Mouse (Mus musculus) embryonic facial prominence, embryonic 14.5 days (tissue): ENCODE measurements around the gene Ptpre. TPM values are rescaled to one million over a fixed set of nuclear protein-coding genes. Genes with fewer than 3 reads are reported as not detected.

Experiments
- ATAC-seq: fragments of 200-750 bp; cut with Nextera tagmentation; 2 replicates; pipeline ENCODE4 v1.8.0; 2017; ENCODE audit warnings: low read depth, moderate number of reproducible peaks, moderate TSS enrichment
- DNase-seq: peaks from one replicate; pipeline ENCODE4 v3.0.0-alpha.2; 2015; ENCODE audit warnings: low spot score
- H3K27ac ChIP-seq: fragments of 300-500 bp; sonication (generic); replicated peaks from 2 replicates; pipeline ENCODE4 v1.5.1; 2014; ENCODE audit warnings: low read depth, mild to moderate bottlenecking, low read length, moderate library complexity
- H3K27me3 ChIP-seq: fragments of 300-500 bp; sonication (generic); replicated peaks from 2 replicates; pipeline ENCODE4 v1.6.1; 2014; ENCODE audit warnings: low read length; ENCODE audit not compliant: control insufficient read depth, insufficient read depth
- H3K36me3 ChIP-seq: fragments of 300-500 bp; sonication (generic); 2 replicates; pipeline ENCODE4 v1.6.1; 2014; ENCODE audit warnings: low read length, mixed read lengths; ENCODE audit not compliant: control insufficient read depth, insufficient read depth
- H3K4me1 ChIP-seq: fragments of 300-500 bp; sonication (generic); 2 replicates; pipeline ENCODE4 v1.6.1; 2014; ENCODE audit warnings: antibody characterized with exemption, low read length; ENCODE audit not compliant: control insufficient read depth, insufficient read depth
- H3K4me2 ChIP-seq: fragments of 300-500 bp; sonication (generic); 2 replicates; pipeline ENCODE4 v1.6.1; 2014; ENCODE audit warnings: low read depth, mild to moderate bottlenecking, low read length, moderate library complexity, mixed read lengths
- H3K4me3 ChIP-seq: fragments of 300-500 bp; sonication (generic); 2 replicates; pipeline ENCODE4 v1.5.1; 2014; ENCODE audit warnings: low read depth, mild to moderate bottlenecking, low read length
- H3K9ac ChIP-seq: fragments of 300-500 bp; sonication (generic); 2 replicates; pipeline ENCODE4 v1.6.1; 2014; ENCODE audit warnings: low read depth, mild to moderate bottlenecking, low read length, moderate library complexity, mixed read lengths
- H3K9me3 ChIP-seq: fragments of 300-500 bp; sonication (generic); 2 replicates; pipeline ENCODE4 v1.6.1; 2016; ENCODE audit warnings: low read length; ENCODE audit not compliant: control insufficient read depth
- WGBS: fragments of 180-500 bp; shearing (Covaris S2); extraction: QIAGEN DNeasy Blood & Tissue Kit; methylation state at CpG from one replicate; pipeline ENCODE4 v1.1.7; 2014; 5-methylcytosine and 5-hydroxymethylcytosine counted together
- polyA plus RNA-seq: library from polyadenylated mRNA; unstranded; fragments of >200 nt; fragmentation: Nextera tagmentation; extraction: Ambion mirVana; gene quantifications from 2 replicates; pipeline ENCODE4 v1.2.1, GENCODE M21; 2014

Gene Ptpre
- polyA plus RNA-seq, 1 experiment from 2014 or later = 4.1 TPM

- Histone ChIP-seq H3K36me3 (no peaks in the 10 kb centered on the region), H3K9ac (no peak overlapping the region), H3K9me3 (no peaks in the 10 kb centered on the region), H3K4me2 (no peak overlapping the region), H3K27ac (0 out of 2 replicates have a peak overlapping the region, but pooled peaks have one; percentile 1), H3K27me3 (no peaks in the 10 kb centered on the region), H3K4me1 (peaks cover 5% of the 10 kb centered on the region; the same call in 1 of the 2 replicates), H3K4me3 (no peak overlapping the region)
- DNase-seq (peak; percentile 60), ATAC-seq (0 out of 2 replicates have a peak, but pooled peaks have one; percentile 26)
- WGBS = 49% methylated on average over 16 of the region's 16 CpGs
Observed at GRCm38 (mm10) chr7:135578715-135579325, 41.5 kb downstream of the Ptpre start.

GRCm38 (mm10) chr7:135580306-135581091 is 43.2 kb downstream of the Ptpre start:
- H3K27me3 ChIP-seq = no peaks in the 10 kb centered on the region
- no peak overlapping the region for H3K27ac ChIP-seq
- no peak for ATAC-seq
- no peak overlapping the region for H3K4me2 ChIP-seq
- 67% methylated on average over 7 of the region's 7 CpGs for WGBS
- no peaks in the 10 kb centered on the region for H3K9me3 ChIP-seq
- H3K36me3 ChIP-seq = no peaks in the 10 kb centered on the region
- no peak overlapping the region for H3K4me3 ChIP-seq
- no peak overlapping the region for H3K9ac ChIP-seq
- no peak for DNase-seq
- peaks cover 5% of the 10 kb centered on the region; the same call in 1 of the 2 replicates for H3K4me1 ChIP-seq

GRCm38 (mm10) chr7:135581128-135581527 is 43.8 kb downstream of the Ptpre start:
- H3K4me3 ChIP-seq = no peak overlapping the region
- no peak overlapping the region for H3K4me2 ChIP-seq
- 81% methylated on average over 5 of the region's 5 CpGs for WGBS
- no peak overlapping the region for H3K9ac ChIP-seq
- peaks cover 5% of the 10 kb centered on the region; the same call in 1 of the 2 replicates for H3K4me1 ChIP-seq
- no peak for ATAC-seq
- H3K36me3 ChIP-seq = no peaks in the 10 kb centered on the region
- no peaks in the 10 kb centered on the region for H3K9me3 ChIP-seq
- no peak overlapping the region for H3K27ac ChIP-seq
- no peak for DNase-seq
- H3K27me3 ChIP-seq = no peaks in the 10 kb centered on the region

GRCm38 (mm10) chr7:135585125-135585687 is 47.9 kb downstream of the Ptpre start:
- H3K9me3 ChIP-seq = no peaks in the 10 kb centered on the region
- H3K4me3 ChIP-seq = no peak overlapping the region
- 90% methylated on average over 1 of the region's 1 CpGs for WGBS
- H3K27ac ChIP-seq = no peak overlapping the region
- ATAC-seq (no peak), DNase-seq (no peak)
- no peak overlapping the region for H3K4me2 ChIP-seq
- no peaks in the 10 kb centered on the region for H3K27me3 ChIP-seq
- no peaks in the 10 kb centered on the region for H3K36me3 ChIP-seq
- H3K9ac ChIP-seq = no peak overlapping the region
- H3K4me1 ChIP-seq = peaks cover 4% of the 10 kb centered on the region; the same call in 1 of the 2 replicates

- no peak overlapping the region for H3K4me2 ChIP-seq
- 32% methylated on average over 4 of the region's 4 CpGs for WGBS
- no peaks in the 10 kb centered on the region for H3K36me3 ChIP-seq
- peaks cover 4% of the 10 kb centered on the region; the same call in 1 of the 2 replicates for H3K4me1 ChIP-seq
- H3K9me3 ChIP-seq = no peaks in the 10 kb centered on the region
- H3K27me3 ChIP-seq = no peaks in the 10 kb centered on the region
- ATAC-seq (no peak), DNase-seq (no peak)
- no peak overlapping the region for H3K9ac ChIP-seq
- no peak overlapping the region for H3K27ac ChIP-seq
- no peak overlapping the region for H3K4me3 ChIP-seq
Observed at GRCm38 (mm10) chr7:135586402-135586801, 49.1 kb downstream of the Ptpre start.

- Histone ChIP-seq H3K4me3 (no peak overlapping the region), H3K9ac (no peak overlapping the region), H3K27me3 (no peaks in the 10 kb centered on the region), H3K9me3 (no peaks in the 10 kb centered on the region), H3K27ac (no peak overlapping the region), H3K4me2 (no peak overlapping the region), H3K36me3 (no peaks in the 10 kb centered on the region), H3K4me1 (peaks cover 4% of the 10 kb centered on the region; the same call in 1 of the 2 replicates)
- ATAC-seq (no peak), DNase-seq (no peak)
- WGBS = 51% methylated on average over 2 of the region's 2 CpGs
Observed at GRCm38 (mm10) chr7:135587821-135588575, 50.7 kb downstream of the Ptpre start.

GRCm38 (mm10) chr7:135588620-135589309 is 51.5 kb downstream of the Ptpre start:
- Histone ChIP-seq H3K4me1 (peaks cover 4% of the 10 kb centered on the region; the same call in 1 of the 2 replicates), H3K9ac (no peak overlapping the region), H3K27ac (no peak overlapping the region), H3K27me3 (no peaks in the 10 kb centered on the region), H3K4me3 (no peak overlapping the region), H3K36me3 (no peaks in the 10 kb centered on the region), H3K4me2 (no peak overlapping the region), H3K9me3 (no peaks in the 10 kb centered on the region)
- DNase-seq = no peak
- no peak for ATAC-seq
- 80% methylated on average over 8 of the region's 8 CpGs for WGBS

- H3K4me2 ChIP-seq = no peak overlapping the region
- H3K4me3 ChIP-seq = no peak overlapping the region
- no peaks in the 10 kb centered on the region for H3K36me3 ChIP-seq
- 89% methylated on average over 2 of the region's 2 CpGs for WGBS
- ATAC-seq (no peak), DNase-seq (no peak)
- H3K27me3 ChIP-seq = no peaks in the 10 kb centered on the region
- H3K4me1 ChIP-seq = peaks cover 19% of the 10 kb centered on the region
- no peak overlapping the region for H3K27ac ChIP-seq
- no peak overlapping the region for H3K9ac ChIP-seq
- H3K9me3 ChIP-seq = no peaks in the 10 kb centered on the region
Observed at GRCm38 (mm10) chr7:135591461-135591860, 54.2 kb downstream of the Ptpre start.
